Mouse (Mus musculus) monocyte, adult 5-6 weeks (primary cell): ENCODE measurements around the gene Col11a2. TPM values are rescaled to one million over a fixed set of nuclear protein-coding genes. Genes with fewer than 3 reads are reported as not detected.

ENCODE experiments used
- ATAC-seq: fragments of 153-309, 156-312 bp; replicated peaks from 2 replicates; pipeline ENCODE4 v1.8.0; 2017; ENCODE audit warnings: mild to moderate bottlenecking; ENCODE audit not compliant: low TSS enrichment, insufficient number of reproducible peaks, severe bottlenecking, poor library complexity, low FRiP score
- total RNA-seq: library from RNA; stranded (forward); fragments of 200-1000, 200-491, 200-594 nt; gene quantifications from 3 replicates; pipeline ENCODE4 v1.2.3, GENCODE M21; 2017

Col11a2 gene
- total RNA-seq, 1 experiment from 2014 or later = 11.2 TPM

GRCm38 (mm10) chr17:34024861-34025755 is 14.1 kb upstream of the Col11a2 start:
- ATAC-seq = no peak

- no peak for ATAC-seq
These were observed 13.5 kb upstream of the Col11a2 start for GRCm38 (mm10) chr17:34025756-34026151.

- ATAC-seq = no peak
These were observed 13.0 kb upstream of the Col11a2 start for GRCm38 (mm10) chr17:34026221-34026620.

GRCm38 (mm10) chr17:34026917-34027655 is 12.2 kb upstream of the Col11a2 start:
- peak; percentile 38 for ATAC-seq

- peak; percentile 41 for ATAC-seq
These were observed 11.5 kb upstream of the Col11a2 start, which contains the start of gene H2-Ke6 for GRCm38 (mm10) chr17:34027656-34028223. H2-Ke6 (minus strand) TSS chr17:34028060.

GRCm38 (mm10) chr17:34028501-34029149 is 10.6 kb upstream of the Col11a2 start:
- no peak for ATAC-seq

GRCm38 (mm10) chr17:34029150-34029889 is 9.9 kb upstream of the Col11a2 start:
- no peak for ATAC-seq

- no peak for ATAC-seq
These were observed 9.2 kb upstream of the Col11a2 start for GRCm38 (mm10) chr17:34029890-34030595.

- ATAC-seq = no peak
These were observed 8.3 kb upstream of the Col11a2 start for GRCm38 (mm10) chr17:34030861-34031326.

- peak; percentile 37 for ATAC-seq
These were observed 7.6 kb upstream of the Col11a2 start, which contains the start of the genes Slc39a7 and Rxrb for GRCm38 (mm10) chr17:34031465-34032173. Slc39a7 (minus strand) TSS chr17:34031682. Rxrb (plus strand) TSS chr17:34031812.

- no peak; the same call in 1 of the 2 replicates for ATAC-seq
These were observed 7.0 kb upstream of the Col11a2 start for GRCm38 (mm10) chr17:34032174-34032632.

- 0 out of 2 replicates have a peak, but pooled peaks have one; percentile 10 for ATAC-seq
These were observed 6.4 kb upstream of the Col11a2 start for GRCm38 (mm10) chr17:34032806-34033205.

GRCm38 (mm10) chr17:34033441-34033840 is 5.8 kb upstream of the Col11a2 start:
- ATAC-seq = no peak

GRCm38 (mm10) chr17:34034064-34034463 is 5.2 kb upstream of the Col11a2 start:
- no peak for ATAC-seq

GRCm38 (mm10) chr17:34035517-34035916 is 3.7 kb upstream of the Col11a2 start:
- no peak for ATAC-seq

GRCm38 (mm10) chr17:34036647-34037046 is 2.6 kb upstream of the Col11a2 start:
- no peak for ATAC-seq

GRCm38 (mm10) chr17:34037241-34037640 is 2.0 kb upstream of the Col11a2 start:
- ATAC-seq = no peak
